Mouse (Mus musculus) olfactory bulb, adult 2 months (tissue): ENCODE results near the gene Kalrn.

Source experiments
- CTCF ChIP-seq: fragments of 200-500 bp; IDR thresholded peaks from 2 replicates; pipeline ENCODE4 v1.5.1; 2012; ENCODE audit warnings: low read depth, mild to moderate bottlenecking, low read length, moderate library complexity; ENCODE audit not compliant: insufficient read depth
- POLR2A ChIP-seq: fragments of 200-500 bp; IDR thresholded peaks from 2 replicates; pipeline ENCODE4 v1.6.1; 2012; ENCODE audit warnings: mild to moderate bottlenecking, low read depth, low read length, moderate library complexity; ENCODE audit not compliant: insufficient read depth

GRCm38 (mm10) chr16:34076101-34076500 lies 497.2 kb downstream of the Kalrn start:
- no peak for TF ChIP-seq POLR2A
- no peak for TF ChIP-seq CTCF
